Mouse (Mus musculus) right cerebral cortex, postnatal 10 days (tissue): ENCODE results near the gene Usp12.

Source experiments
- DNase-seq, 2 experiments: peaks; one replicate each; pipeline ENCODE4 v3.0.0; 2021; ENCODE audit warnings: low spot score in 2 of 2

Gene Usp12

GRCm38 (mm10) chr5:146798031-146798430 is 3.2 kb upstream of the Usp12 start:
- DNase-seq = no peak

GRCm38 (mm10) chr5:146795728-146796127 is 922 bp upstream of the Usp12 start:
- DNase-seq = peak; percentile 74 to 82

GRCm38 (mm10) chr5:146794084-146794852 is 538 bp downstream of the Usp12 start:
- DNase-seq = peak; percentile 59 to 62

GRCm38 (mm10) chr5:146793630-146794083 is 1.1 kb downstream of the Usp12 start:
- peak in 1 of 2 experiments; percentile 51 for DNase-seq

GRCm38 (mm10) chr5:146792140-146792791 is 2.5 kb downstream of the Usp12 start:
- no peak for DNase-seq

GRCm38 (mm10) chr5:146790944-146791343 is 3.9 kb downstream of the Usp12 start:
- DNase-seq = no peak

GRCm38 (mm10) chr5:146789413-146789812 is 5.4 kb downstream of the Usp12 start:
- DNase-seq = no peak

- DNase-seq = no peak
Measured at GRCm38 (mm10) chr5:146786123-146786522, 8.7 kb downstream of the Usp12 start.

- no peak for DNase-seq
Measured at GRCm38 (mm10) chr5:146783891-146784290, 10.9 kb downstream of the Usp12 start.

- DNase-seq = no peak
Measured at GRCm38 (mm10) chr5:146783300-146783699, 11.5 kb downstream of the Usp12 start.

GRCm38 (mm10) chr5:146781663-146782062 is 13.1 kb downstream of the Usp12 start:
- no peak for DNase-seq

- DNase-seq = no peak
Measured at GRCm38 (mm10) chr5:146779931-146780330, 14.9 kb downstream of the Usp12 start.

- DNase-seq = no peak
Measured at GRCm38 (mm10) chr5:146776988-146777639, 17.7 kb downstream of the Usp12 start.

GRCm38 (mm10) chr5:146771982-146772381 is 22.8 kb downstream of the Usp12 start:
- DNase-seq = no peak

- no peak for DNase-seq
Measured at GRCm38 (mm10) chr5:146770002-146770848, 24.6 kb downstream of the Usp12 start.

- no peak for DNase-seq
Measured at GRCm38 (mm10) chr5:146765791-146766190, 29.0 kb downstream of the Usp12 start.

GRCm38 (mm10) chr5:146759159-146759558 is 35.6 kb downstream of the Usp12 start:
- no peak for DNase-seq

- DNase-seq = peak in 1 of 2 experiments; percentile 27
Measured at GRCm38 (mm10) chr5:146757921-146758320, 36.9 kb downstream of the Usp12 start.

- DNase-seq = no peak
Measured at GRCm38 (mm10) chr5:146757316-146757715, 37.5 kb downstream of the Usp12 start.

- DNase-seq = no peak
Measured at GRCm38 (mm10) chr5:146753181-146753580, 41.6 kb downstream of the Usp12 start.

GRCm38 (mm10) chr5:146750958-146751357 is 43.8 kb downstream of the Usp12 start:
- DNase-seq = no peak

- no peak for DNase-seq
Measured at GRCm38 (mm10) chr5:146750273-146750672, 44.5 kb downstream of the Usp12 start.
